Mouse (Mus musculus) right cerebral cortex, postnatal 4 days (tissue): ENCODE measurements around the gene Brf1.

Experiments
- DNase-seq: peaks from one replicate; pipeline ENCODE4 v3.0.0-alpha.2; 2022

Brf1 gene

DNA sequence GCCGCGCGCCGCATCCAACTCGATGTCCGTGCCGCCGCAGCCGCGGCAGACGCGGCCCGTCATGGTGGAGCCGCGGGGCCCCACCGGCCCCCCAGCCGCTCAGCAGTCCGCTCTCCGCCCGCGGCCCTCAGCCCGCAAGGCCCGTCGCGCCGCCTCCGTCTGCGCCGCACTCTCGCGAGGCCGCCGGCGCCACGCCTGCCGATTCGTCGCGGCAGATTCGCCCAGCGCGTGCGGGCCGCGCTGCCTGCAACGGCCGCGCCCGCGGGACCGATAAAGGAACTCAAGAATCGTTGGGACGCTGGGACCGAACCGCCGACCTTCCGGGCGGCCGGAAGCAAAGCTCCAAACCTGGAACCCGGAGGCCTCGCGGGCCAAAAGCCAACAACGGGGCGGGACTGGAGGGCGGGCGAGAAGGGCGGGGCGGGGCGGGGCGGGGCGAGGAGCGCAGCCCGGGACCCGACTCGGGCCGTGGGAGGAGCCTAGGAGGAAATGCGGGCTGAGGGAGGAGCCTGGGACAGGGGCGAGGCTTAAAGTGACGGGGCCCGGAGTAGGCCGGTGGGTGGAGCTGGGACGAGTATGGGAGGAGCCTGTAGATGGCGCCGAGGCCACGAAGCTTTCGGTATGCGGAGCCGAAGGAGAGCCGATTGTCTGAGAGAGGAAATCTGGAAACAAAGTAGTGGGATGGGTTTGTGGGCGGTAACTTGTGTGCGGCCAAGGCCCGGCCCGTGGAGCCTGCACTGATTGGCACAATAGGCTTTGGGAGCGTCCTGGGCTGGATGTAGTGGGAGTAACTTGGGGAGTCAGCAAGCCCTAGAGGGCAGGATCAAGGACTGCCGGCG, at the start of gene Brf1:
TSS of gene Brf1 (minus strand) at position 411 of the 839 bp plus-strand sequence.
- peak; percentile 89 for DNase-seq

DNA sequence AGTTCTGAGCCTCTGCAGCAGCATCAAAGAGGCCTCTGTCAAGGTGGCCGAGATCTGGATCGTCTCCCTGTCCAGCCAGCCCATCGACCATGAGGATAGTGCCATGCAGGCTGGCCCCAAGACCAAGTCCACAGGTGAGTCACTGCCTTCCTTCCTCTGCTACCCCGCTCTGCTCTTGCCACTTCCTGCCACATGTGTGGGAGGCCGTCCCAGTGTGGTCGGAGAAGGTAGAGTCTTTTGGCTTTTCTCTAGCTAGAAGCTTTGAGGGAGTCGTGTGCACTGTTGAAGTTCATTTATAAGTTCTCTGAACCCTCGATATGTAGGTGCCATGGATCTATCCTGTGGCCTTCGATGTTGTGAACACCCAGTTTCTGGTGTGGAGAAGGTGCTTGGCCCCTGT, 49.3 kb upstream of the Brf1 start:
- DNase-seq, result no peak

DNA sequence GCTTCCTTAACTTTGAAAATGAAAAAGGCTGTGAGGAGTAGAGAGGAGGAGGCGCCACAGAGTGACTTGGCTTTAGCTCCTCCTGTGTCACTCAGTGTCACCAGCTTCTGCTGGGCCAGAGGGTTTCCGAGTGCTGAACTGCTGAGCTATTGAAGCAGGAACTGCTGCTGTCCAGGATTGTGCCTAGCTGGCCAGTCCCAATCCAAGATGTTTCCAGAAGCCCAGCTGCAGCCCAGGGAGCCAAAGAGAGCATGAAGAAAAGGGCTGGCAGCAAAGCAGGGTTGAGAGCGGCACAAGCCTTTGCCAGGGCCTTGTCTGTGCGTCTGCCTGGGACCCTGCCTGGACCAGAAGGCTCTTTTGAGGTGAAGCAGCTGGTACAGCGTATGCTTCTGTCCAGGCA, 47.6 kb upstream of the Brf1 start:
- DNase-seq, result no peak

DNA sequence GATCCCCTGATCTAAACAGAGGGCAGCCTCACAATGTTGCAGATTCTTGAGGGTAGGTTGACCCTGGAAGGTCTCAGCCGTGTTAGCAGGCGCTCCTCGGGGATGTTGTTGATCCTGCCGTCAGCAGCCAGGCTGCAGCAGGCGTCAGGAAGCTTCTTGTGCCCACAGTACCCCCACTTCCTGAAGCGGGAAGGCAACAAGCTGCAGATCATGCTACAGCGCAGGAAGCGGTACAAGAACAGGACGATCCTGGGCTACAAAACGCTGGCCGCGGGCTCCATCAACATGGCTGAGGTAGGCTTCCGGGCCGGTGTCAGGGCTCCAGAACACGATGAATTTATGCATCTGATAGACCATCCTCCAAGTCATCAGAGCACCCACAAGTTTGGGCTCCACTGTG, 46.4 kb upstream of the Brf1 start:
- DNase-seq, result no peak

DNA sequence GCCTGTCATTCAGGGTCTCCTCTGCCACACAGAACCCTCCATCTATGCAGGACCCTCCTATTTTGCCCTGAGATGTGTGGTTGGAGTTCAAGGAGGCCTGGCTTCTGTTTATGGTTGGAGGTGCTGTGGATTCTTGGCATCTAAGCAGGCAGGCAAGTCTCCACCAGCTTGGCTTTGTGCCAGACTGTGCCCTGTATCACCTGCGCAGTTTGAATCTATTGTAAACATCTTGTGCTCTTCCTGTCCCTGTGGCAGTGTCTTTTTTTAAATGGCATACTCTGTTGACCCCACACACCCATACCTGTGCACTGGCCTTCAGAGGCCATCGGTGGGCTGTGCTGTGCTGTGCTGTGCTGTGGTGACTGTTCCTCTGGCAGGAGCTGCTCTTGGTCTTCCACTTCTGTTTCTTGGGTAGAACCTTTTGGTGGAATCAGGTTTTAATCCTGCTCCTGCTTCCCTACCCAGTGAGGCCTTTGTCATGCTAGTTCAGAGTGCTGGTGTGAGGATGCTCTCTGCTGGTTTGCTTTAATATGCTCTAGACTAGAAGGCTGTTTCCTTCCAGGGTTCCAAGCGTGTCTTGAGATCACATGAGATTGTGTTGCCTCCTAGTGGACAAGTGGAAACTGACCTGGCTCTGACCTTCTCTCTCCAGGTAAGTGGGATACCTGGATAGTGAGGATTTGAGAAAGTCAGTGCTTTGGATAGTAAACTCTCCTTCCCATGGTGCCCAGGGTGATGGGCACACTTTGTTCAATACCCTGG, 44.6 kb upstream of the Brf1 start:
- DNase-seq, result no peak

DNA sequence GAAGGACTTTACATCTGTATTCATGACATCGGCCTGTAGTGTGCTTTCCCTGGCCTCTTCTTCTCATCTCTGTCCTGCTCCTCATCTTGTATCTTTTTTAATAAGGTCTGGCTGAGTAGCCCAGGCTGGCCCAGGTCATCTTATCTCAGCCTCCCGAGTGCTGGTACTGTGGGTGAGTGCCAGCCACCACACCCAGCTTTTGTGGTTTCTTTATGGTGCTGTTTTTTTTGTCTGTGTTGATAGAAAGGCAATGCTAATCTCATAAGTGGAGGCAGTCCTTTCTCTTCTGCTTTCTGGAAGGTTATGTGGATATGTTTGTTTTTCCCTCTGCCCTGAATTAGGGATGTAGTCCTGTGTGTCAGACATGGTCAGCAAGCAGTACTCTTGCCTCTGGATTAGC, 42.0 kb upstream of the Brf1 start:
- DNase-seq, result no peak

DNA sequence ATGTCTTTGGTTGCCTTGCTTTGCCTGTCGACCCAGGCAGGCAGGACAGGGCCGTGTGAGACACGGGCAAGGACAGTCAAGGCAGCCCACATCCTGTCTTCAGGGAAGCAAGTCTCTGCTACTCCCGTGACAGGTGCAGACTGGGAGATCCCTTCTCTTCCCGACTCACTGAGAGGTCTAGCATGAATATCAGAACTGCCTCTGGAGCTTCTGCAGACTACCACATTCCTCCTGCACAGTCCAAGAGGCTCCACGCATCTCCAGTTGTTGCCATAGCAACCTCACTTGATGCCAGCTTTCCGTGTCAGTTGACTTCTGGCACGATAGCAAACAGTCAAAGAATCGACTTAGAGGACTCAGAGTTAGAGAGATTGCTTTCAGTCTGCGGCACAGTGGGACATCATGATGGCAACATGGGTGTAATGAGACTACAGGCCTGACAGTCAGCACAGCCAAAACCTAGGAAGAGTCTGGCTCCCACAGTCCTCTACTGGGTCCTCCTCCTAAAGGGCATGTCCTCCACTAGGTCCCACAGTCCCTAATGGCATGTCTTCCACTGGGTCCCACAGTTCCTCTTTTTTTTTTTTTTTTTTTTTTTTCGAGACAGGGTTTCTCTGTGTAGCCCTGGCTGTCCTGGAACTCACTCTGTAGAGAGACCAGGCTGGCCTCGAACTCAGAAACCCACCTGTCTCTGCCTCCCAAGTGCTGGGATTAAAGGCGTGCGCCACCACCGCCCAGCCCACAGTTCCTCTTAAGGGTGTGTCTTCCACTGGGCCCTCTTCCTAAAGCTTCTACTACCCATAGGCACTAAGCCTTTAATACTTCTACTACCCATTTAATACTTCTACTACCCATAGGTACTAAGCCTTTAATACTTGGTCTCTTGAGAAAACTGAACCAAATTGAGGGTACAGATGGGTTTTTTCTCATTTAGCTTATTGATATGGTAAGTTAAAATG, 41.3 kb upstream of the Brf1 start:
- DNase-seq, result peak; percentile 53

DNA sequence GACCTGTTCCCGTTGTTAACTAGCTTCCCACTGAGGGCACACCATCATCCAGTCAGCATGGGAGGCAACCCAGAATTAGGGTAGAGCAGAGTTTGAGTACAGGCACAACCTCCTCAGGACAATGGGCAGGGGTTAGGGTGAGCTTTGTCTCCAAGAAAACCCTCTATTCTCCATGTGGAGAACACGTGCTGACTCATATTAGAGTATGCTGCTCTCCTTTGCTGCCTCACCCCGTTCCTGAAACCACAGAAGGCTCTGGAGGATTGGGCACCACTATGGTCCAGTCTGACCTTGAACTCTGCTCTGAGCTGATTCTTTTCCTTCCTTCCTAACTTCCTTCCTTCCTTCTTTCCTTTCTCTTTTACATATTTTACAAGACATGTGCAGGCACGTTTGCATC, 37.9 kb upstream of the Brf1 start:
- no peak for DNase-seq

DNA sequence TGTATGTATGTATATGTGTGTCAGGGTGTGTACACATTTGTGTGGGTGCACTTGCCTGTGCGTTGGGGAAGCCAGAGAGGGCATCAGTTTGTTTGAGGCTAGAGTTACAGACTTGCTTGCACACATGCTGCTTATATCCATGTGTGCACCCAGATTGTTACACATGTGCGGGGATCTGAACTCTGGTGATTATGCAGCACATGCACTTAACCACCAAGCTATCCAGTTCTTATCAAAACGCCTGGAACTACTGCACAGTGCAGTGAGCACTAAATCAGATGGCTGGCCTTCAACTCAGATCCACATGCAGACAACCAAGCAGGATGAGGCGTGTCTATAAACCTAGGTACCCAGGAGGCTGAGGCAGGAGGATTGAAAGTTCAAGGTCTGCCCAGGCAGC, 36.5 kb upstream of the Brf1 start:
- DNase-seq, result no peak

DNA sequence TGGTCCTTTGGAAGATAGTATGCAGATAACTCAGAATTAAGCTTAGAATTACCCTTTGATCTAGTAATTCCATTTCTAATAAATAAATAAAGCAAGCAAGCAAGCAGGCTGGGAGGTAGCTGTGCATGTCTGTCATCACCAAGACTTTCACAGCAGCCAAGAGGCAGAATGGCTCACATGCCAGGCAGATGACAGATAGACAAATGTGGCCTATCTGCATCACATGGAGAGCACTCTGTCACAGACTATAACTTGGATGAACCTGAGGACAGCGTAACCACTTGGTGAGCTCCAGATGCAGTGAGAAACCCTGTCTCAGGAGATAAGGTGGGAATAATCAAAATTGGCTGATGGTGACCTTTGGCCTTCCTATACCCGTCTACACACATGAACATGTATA, 34.6 kb upstream of the Brf1 start:
- no peak for DNase-seq

DNA sequence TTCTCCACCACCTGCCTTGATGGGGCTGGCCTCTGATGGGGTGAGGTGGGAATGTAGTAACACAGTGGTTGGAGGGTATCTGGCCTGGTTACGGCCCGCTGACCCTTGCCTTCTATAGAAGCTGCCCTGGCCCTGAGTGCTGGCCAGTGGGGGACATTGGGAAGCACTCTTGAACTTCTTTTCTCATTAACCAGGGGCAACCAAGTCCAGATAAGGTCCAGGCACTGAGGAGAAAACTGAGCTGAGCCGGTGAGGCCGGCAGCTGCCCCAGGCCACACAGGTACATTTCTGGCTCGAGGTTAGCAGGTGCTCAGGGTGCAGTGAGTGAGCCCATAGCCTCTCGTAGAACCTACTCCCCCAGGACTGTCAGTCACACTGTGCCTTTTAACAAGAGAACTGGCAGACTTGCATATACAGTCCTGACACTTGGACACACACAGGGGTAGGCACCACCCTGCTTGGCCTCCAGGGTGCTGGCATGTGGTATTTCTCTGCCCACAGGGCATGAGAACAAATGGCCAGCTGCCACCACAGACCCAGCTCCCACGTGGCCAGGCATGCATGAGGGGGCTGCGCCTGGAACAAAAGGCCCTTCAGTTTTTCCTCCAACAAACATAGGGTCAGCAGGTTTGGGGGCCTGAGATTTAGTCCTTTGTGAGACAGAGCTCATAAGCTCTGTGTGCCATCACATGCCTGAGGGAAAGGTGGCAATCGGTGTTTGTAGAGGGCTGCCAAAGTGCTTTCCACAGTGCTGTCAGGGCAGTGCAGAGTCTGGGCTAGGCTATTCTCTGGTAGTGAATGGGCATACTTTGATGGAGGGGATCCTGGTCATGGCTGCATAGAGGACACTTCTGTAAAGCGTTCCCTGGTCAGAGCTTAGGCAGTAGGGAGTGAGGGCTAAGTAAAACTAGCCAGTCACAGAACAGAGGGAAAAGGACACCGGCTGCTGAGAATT, 32.1 kb upstream of the Brf1 start:
- DNase-seq, result peak; percentile 42

DNA sequence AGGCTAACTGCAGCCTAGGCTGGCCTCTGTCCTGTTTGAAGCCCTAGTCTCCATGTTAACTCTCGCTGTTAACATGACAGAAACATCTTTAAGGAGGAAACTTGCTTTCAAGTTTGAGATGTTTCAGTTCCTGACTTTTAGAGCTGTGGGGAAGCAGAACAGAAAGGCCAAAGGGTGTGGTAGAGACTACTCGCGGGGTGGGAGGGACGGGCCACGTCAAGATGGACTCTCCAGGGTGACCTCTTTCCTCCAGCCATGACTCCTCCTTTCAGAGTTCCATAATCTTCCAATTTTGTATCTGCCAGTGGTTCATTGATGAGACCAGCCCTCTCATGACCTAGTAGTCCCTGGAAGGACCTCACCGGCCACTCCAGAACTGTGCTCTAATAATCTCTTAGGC, 30.9 kb upstream of the Brf1 start:
- DNase-seq, result no peak

DNA sequence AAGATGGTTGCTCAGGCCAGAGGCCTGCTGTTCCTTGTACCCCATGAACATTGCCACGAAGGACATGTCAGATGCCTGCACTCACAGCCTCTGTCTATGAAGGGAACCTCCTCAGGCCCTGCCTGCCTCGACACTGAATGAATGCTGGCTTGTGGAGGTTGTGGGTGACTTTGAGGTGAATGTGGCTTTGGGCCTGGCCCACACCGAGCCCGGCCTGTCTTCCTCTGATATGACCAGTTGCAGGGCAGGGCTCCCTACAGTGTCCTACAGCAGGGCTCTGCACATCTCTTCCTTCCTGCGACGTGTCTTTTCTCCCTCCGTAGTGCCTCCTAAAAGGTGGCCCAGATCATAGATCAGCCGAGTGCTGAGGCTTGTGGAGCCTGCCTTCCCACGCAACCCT, 30.5 kb upstream of the Brf1 start:
- DNase-seq, result no peak

DNA sequence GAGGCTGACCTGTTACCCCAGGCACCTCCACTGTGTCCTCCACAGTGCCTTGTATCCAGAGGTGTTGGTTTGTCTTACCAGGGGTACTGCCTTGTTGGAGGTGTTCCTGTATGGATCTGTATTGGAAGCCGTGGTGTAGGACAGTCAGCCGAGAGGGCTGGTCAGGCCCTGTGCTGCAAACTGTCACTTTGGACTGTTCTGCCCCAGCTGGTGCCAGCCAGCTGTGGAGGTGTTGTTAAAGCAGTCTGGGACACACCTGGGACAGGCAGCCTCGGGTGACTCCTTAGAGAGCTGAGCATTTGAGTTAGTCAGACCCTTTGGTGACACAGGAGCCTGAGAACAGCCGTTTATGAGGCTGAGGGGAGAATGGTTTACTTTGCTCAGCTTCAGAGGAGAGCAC, 29.5 kb upstream of the Brf1 start:
- DNase-seq, result no peak

DNA sequence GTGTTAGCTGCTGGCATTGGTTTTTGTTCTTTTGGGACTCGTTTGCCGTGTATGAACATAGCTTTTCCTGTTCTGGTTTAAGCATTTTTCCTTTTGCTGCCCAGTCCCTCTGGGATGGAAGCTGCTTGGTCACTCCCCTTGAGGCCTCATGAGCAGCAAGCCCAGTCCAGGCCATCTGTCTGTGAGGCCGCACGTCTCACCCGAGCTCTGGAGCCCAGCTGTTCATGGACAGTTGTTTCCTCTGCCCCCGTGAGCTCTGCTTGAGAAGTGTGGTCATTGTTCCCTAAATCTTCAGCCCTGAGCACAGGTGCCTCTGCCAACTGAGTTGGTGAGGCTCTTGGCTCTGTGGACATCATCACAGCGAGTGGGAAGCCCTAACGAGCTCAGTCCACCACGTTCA, 28.4 kb upstream of the Brf1 start:
- no peak for DNase-seq

DNA sequence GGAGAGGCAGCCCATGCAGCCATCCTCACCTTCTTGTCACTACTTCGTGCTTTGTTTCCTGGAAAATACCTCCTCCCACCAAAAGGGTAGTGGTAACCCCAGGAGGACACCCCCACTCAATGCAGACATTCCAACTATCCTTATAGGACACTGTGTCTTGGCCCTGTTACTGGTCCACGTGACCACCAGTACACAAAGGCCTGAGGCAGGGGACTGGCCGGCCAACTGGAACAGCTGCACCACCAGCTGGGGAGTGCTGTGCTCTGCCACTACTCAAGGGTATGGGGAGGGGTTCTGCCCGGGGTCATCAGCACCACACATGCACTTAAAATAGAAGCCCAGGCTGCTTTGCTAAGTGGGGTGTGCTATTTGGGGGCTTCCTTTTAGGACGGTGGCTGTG, 27.6 kb upstream of the Brf1 start:
- DNase-seq, result no peak

DNA sequence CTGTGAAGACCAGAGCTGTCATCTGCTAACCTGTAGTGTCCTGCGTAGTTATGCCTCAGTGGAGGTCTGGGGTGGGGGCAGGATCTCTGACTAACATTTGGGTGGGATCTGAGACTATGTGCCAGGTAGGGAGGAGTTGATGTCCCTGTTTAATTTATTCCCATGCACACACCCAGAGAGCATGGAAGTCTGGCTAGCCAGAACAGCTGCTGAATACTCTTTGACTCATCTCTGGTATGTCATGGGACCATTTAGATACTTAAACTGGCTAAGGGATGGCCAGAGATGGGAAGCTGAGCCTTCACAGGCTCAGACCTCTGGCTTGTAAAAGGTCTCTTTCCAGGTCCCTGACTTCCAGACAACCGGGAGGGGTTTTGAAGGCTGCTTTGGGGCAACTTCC, 27.0 kb upstream of the Brf1 start:
- no peak for DNase-seq

DNA sequence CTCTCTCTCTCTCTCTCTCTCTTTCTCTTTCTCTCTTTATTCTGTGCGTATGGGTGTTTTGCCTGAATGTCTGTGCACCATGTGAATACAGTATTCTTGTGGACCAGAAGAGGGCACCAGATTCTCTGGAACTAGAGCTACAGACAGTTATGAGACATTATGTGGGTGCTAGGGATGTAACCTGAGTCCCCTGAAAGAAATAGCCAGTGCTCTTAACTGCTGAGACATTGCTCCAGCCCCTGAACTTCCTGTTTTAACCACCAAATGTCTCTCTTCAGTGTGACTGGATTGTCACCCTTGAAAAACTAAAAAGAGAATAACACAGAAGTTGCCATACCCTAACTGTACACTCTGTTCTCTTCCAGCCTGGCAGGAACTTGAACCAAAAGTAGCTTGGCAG, 26.1 kb upstream of the Brf1 start:
- no peak for DNase-seq

DNA sequence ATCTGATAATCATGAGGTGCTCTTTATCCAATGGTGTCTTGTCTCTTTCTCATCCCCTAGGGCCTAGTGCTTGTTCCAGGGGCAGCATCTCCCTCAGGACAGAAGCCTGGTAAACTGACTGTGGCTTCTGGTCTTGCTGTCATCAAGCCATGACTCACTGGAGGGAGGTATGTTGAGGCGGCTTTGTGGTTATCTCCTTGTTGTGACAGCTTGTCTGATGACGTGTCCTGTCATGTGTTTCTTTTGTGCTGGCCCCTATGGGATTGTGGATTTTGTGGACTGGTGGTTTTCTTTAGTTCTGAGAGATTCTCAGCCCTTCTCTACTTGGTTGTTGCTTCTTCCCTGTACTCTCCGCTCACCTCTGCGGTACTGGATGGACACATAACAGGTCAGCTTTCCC, 22.6 kb upstream of the Brf1 start:
- no peak for DNase-seq

DNA sequence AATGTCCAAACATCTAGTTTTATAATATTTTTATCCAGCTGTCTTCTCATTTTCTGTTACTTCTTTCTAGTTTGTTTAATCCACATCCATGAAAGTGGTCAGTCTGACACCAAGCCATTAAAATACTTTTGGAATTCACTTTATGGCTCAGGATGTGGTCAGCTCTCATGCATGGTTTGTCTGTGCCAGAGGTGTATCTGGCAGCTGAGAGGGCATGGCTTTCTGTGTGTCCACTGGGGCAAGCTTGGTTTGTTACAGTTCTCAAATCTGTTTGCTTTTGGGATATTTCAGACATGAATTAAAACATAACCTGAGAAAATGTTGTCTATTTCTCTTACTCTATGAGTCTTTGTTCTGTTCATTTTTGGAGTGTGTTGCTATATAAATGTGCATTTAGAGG, 21.0 kb upstream of the Brf1 start:
- no peak for DNase-seq

DNA sequence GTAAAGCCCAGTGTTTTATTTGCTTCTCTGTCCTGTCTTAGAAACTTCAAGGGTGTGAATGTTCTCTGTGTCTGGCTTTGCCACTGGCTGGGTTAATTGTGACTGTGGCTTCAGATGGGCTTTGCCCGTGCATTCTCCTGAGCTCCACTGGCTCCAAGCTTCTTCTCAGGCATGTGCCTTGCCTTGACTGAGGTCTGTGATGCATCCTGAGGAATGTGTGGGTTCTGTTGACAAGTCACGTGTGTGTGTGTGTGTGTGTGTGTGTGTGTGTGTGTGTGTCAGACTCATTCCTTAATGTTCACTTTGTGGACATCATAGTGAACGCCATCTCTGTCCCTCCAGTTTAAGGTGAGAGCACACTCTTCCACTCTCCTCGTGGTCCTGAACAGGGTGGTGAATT, 18.3 kb upstream of the Brf1 start:
- no peak for DNase-seq

DNA sequence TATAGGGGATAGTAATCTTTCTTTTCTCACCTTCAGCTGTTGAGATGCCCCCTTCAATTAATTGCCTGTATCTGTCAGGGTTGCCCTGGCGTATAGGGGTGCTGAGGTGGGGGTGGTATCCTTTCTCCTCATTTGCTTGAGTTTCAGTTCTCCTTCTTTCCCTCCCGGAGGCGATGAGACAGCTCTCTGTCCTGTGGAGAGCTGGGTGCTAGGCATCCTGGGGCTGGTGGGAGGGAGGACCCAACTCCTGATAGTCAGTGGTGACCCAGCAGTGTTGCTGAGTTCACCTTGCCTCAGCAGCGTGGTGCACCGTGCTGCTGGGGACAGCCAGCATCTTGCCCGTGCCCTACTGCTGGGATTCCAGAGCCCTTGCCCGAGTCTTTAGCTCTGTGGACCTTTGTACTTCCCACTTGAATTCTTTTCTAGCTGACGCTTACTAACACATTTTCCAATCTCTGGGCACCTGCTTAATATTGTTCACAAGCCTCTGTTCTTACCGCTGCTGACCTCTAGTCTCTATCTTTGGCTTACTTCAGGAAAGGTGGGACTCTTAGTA, 17.0 kb upstream of the Brf1 start:
- no peak for DNase-seq
